Mouse (Mus musculus) heart, postnatal 14 days (tissue): ENCODE data around the gene Timp2. TPM values are rescaled to one million over a fixed set of nuclear protein-coding genes. Genes with fewer than 3 reads are reported as not detected.
"Not testable (repeated sequence)": the region's sequence is repeated elsewhere in the genome, so short reads cannot be mapped to it uniquely, and the experiment has no call there.

Source experiments
- DNase-seq, 2 experiments: peaks; one replicate each; pipeline ENCODE4 v3.0.0; 2021 to 2022
- intact Hi-C: fragments of 180-260 bp; cut with DNase I; formaldehyde crosslinking; loops from one replicate; pipeline ENCODE4 v1.15.1; 2025
- total RNA-seq, 2 experiments: library from RNA; stranded (reverse); gene quantifications; 2 replicates each; pipeline ENCODE4 v1.2.3; 2021

Timp2 gene
- total RNA-seq, 2 experiments from 2014 or later, result 150 to 168 TPM

DNA sequence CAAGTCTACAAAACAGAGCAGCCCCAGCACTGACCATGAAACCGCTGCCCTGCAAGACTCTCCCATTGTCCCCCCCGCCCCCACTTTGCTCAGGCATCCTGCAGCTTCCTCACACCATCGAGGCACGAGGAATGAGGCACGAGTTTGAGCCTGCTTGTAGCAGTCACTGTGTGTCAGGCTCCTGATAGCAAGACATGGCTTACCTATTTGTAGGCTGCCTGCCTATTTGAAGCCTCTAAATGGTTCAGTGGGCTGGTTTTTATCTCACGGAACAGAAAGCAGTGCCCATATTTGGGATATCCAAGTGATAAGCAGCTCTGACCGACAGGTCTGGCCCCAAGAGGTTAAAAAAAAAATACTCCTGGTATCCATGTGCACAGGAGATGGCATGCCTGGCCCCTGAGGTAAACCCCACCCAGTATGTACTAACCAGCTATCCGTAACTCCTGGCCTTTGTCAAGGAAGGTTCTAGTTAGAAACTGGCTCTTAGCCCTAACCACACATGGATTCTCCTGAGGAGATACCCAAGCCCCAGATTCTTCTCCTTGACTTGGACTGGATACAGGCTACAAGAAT, 39.2 kb downstream of the Timp2 start:
- intact Hi-C loops, result no loop called here
- no peak for DNase-seq

DNA sequence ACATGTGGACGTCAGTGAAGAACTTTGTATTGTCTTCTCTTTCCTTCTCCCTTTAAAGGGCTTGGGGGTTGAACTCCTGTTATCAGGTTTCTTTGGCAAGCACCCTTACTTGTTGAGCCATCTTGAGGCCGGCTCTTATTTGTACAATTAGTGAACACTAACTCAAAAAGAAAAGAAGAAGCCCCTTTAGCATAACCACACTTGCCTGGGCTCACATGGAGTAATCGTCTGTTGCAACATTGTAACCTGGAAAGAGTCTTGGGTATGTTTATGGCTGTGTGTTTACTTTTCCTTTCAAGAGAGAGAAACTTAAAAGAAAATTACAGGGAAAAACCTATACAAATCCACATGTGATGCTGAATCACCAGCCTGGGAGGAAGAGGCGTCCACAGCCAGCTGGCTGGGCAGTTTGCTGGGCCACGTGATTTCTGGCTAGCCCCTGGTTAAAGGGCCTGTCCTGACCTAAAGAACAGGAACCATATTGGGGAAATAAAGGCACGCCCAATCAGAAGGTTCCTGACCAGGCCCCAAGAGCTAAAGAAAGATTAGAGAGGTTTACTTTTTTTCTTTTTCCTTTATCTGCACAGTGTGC, 43.3 kb downstream of the Timp2 start:
- no peak for DNase-seq
- intact Hi-C loops, result no loop called here

DNA sequence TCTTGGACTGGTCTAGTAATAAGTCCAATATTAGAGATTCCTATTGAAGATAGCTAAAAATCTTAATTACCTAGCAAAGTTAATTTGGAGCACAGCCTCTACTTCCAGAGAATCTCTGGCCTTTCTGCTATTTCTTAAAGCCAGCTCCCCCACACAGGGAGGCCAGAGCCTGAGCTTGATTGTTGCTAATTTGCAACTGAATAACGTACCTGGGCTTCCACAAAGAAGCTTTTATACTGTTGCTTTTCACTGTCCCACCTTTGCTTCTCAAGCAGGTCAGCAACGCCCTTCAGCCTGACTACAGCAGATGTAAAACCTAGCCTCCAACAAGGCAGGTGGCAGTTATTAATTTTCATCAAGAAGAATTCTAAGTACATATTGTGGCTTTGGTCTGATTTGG, 47.6 kb downstream of the Timp2 start:
- DNase-seq, intact Hi-C loops: not testable (repeated sequence)

DNA sequence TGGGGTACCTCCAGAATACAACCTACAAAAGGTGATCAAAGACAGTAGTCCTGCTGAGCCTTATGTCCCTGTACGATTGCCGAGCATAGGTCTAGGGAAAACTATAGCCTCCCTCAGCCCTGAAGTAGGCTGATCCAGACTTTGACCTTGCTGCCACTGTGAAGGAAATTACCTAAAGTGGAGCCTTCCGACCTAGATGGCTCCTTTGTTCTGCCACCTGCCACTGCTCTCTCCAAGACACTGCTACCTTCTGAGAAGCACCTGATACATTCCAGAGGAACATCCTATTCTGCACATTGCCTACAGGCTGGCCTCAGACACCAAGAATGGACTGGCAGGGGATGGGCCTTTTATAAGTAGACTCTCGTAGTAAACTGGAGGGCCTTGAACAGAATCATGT, 51.6 kb downstream of the Timp2 start:
- intact Hi-C loops, DNase-seq: not testable (repeated sequence)

DNA sequence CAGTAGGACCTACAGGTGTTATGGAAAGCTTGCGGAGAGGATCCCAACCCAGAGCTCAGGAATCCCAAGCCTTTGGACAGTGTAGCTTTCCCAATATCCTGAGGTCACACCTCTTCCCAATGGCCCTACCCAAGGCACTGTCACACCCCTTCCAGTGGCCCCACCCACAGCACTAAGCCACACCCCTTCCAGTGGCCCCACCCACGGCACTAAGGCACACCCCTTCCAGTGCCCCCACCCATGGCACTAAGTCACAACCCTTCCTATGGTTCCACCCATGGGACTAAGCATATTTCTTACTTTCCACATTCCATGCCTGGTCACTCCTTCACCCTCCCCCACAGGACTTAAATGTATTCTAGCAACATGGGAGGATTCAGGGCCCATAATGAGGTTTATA, 56.7 kb downstream of the Timp2 start:
- DNase-seq, result no peak
- intact Hi-C loops, result no loop called here

DNA sequence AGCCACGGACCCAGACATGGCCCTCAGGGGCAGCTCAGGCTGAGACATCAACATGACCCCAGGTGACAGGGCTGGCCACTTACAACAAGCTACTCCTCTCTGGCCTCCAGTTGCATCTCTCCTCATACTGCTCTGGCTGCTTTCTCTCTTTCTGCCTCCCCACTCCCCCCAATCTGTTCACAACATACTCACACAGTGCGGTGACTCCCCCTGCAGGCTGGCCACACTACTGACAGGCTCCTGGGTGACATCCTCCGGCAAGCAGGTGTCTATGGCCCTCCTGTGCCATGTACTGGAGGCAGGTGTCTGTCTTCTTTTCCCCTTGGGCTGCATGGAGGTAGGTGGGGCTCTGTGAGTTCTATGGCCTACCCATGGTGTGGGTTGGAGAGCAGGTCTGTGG, 57.6 kb downstream of the Timp2 start:
- no peak for DNase-seq
- intact Hi-C loops, result no loop called here

DNA sequence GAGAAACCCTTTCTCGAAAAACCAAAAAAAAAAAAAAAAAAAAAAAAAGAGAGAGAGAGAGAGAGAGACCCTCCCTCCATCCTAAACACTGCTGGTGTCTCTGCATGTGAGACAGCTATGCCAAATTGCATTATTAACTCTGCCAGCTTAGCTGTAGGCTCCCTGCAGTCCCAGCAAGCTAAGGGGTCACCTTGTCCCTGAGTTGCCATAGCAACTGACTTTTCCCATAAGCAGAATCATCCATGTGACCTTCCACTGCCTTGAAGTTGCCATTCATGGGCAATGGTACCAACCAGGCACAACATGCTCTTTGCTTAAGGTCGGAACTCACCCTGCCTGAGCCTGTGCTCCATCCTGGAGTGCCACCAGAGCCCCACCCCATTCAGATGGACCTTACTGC, 60.5 kb downstream of the Timp2 start:
- intact Hi-C loops, result no loop called here
- no peak for DNase-seq

DNA sequence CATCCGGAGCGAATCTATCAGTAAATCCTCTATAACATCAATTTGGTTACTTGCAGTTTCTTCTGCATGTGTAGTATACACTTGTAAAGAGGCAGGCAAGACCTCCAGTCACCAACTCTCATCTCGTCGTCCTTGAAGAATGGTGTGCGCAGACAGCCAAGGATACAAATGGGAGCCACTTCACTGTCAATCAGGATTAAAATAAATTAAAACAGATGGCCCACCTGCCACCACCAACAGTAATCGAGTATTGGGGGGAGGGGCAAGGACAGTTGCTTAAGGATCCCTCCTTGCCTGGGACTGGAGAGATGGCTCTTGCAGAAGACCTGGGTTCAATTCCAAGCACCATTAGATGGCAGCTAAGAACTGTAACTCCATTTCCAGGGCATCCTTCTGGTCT, 62.9 kb downstream of the Timp2 start:
- no peak for DNase-seq
- intact Hi-C loops, result no loop called here

DNA sequence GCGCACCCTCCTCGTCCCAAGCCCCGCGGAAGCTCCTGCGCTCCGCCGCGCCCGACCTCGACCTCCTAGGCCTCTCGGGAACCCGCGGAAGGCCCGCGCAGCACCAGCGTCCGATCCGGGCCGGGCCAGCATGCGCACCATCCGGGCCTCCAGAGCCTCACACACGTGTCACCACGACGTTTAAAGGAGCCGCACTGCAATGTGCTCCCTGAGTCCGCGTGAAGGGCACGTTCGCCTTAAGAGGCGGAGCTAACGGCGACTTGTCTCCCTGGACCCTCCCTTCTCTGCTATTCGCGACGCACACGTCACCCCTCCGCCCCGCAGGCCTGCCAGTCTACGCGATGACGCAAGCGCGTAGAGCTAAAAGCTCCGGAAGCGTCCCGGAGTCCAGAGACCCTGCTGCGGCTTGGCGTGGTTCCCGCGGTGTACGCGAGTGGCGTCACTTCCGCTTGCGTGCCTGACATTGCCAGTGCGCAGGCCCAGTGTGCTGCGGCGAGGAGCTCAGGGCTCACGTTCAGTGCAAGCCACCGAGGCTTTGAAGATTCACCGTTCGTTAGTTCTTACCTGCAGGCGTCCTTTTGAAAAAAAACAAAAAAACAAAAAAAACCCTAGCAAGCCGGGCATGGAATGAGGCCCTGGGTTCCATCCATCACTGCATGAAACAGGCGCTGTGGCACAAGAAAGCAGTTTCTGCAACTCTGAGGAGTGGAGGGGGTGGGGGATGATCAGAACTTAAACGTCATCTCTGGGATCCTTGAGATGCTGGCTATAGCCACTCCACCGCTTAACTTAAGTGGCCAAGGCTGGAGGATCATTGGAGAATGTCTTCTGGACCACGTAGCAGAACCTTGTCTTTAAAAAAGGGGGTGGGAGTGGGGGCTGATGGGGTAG, 65.3 kb downstream of the Timp2 start, which contains the start of gene Usp36:
TSS of gene Usp36 (minus strand) at position 246 of the 891 bp plus-strand sequence.
- peak; percentile 100 for DNase-seq
- intact Hi-C loops, result no loop called here

DNA sequence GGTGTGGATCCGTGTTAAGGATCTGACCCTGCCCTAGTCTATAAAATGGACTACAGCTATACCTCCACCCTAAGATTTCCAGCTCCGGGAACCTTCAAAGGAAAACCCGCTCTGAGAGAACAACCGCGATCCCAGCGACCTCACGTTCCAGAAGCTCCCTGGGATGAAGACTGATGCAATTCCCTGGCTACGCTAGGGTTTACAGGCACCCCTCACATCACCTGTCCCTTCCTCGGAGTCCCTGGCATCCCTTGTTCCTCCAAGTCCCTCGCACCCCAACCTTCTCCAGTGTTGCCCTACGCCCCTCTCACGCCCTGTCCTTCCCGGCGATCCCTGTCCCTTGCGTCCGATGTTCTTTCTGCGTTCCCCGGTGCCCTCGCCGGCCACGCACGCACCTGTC, 66.0 kb downstream of the Timp2 start:
- intact Hi-C loops, result no loop called here
- no peak for DNase-seq

DNA sequence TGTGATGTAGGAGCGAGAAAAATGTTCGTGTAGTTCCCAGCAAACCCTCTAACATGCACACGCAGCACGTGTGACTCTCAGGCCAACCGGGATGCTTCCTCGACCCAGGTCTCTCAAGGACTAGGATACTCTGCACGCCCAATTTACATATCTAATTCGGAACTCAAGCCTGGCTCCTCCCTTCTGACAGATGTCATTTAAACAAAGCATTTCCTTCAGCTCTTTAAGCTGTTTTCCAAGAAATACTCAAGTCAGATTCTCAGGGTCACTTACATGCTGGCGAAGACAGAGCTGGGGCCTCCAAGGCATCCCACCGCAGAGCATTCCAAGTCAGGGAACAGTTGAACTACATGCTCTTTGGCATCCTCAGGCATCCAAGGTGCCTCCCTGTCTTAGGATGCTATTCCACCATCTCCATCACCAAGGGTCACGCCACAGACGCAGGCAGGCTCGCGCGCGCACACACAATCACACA, 66.5 kb downstream of the Timp2 start:
- intact Hi-C loops, result no loop called here
- DNase-seq, result no peak

DNA sequence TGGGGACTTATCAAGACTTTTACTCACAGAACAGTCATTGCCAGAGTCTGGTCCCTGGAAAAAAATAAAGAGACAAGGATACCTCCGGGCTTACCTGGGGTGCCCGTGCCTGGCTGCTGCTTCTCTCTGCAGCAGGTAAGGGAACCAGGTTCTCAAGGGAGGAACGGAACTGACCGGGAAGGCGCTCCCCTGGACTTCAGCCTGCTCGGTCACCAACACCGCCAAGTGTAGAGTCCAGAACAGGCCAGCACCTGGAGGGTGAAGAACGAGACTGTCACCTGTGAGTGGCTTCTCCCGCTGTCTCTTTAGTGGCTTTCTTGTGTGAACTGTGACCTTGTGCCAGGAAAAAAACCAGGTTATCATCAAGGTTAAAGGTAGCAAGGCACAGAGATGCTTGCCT, 68.0 kb downstream of the Timp2 start:
- no peak for DNase-seq
- intact Hi-C loops, result no loop called here

DNA sequence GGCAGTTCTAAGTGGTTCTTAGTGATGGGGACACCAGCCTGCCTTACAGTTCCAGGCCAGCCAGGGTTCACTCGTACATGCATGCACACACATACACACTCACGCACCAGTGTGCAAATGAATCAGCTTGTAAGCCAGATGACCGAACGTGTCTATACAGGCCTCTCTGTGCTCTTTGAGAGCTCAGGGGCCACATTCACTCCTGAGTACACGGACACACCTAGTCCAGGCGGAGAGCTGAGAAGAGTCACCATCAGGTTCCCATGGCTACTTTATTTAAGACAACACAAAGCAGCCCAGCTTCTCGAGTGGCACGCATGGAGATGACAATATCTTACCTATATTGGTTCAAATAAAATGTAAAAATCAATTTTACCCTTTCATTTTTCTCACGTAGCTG, 69.1 kb downstream of the Timp2 start:
- intact Hi-C loops, result no loop called here
- no peak for DNase-seq

DNA sequence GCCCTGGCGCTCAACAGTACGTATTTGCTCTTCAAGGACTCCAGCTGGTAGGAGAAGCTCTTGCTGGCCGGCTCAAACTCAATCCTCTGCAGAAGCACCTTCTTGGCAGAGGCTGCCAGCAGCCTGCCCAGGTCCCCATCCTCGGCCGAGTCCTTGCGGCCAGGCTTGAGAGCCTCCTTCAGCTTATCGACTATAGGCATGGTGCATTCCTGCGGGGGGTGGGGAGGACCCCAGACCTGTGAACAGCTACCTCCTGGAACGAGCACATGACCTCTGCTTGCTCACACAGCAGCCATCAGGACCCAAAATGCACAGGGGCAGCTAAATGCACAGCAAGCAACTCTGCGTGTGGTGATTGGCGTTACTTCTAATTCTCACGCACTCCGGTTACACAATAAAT, 69.7 kb downstream of the Timp2 start:
- no peak for DNase-seq
- intact Hi-C loops, result no loop called here

DNA sequence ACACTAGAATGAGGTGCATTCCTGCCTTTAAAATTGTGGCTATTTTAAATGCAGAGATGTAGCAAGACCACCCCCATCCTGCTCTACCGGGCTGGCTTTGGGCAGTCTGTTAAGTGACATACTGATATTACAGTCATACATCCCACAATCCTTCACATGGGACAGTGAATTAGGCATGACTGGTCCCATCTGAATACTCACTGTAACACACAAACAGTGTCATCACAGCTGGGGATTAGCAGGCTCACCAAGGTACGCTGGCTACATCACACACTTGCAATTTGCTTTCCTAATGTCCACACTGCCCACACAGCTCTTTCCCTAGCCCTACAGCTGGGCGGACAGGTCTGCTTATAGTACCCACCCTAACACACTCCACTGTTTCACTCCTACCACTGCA, 75.3 kb downstream of the Timp2 start:
- DNase-seq, result no peak
- intact Hi-C loops, result no loop called here

DNA sequence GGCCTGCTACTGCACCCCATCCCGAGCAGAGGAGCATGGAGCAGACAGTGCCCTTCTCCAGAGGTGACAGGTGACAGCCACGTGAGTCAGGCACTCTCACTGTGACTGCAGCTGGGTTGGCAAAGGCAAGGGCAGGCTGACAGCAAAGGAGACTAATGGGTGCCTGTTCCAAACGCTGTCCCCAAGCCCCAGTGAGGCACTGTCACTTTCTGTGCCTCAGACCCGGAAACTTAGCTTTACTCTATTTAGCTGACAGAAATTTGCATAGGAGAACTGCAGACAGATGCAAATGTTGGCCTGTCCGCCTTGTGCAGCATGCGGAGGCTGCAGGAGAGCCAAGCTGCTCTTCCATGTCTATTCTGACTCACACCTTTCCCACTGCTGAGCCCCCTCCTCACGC, 79.2 kb downstream of the Timp2 start:
- intact Hi-C loops, result no loop called here
- DNase-seq, result no peak

DNA sequence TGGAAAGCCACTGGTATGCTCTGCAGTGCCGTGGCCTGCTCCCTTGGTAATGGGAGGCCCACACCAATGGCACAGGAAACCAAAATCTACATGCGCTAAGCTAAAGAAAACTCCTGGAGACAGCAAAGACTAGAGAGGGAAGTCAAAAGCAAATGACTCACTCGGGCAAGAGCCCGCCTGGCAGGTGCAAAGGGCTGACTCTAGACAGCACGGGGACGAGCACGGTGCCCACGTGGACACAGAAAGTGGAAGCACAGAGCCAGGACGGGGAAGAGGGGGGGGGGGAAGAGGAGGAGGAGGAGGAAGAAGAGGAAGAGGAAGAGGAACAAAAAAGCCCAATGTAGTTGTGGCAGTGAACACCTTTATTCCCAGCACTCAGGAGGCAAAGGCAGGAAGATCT, 80.4 kb downstream of the Timp2 start:
- intact Hi-C loops, result no loop called here
- no peak for DNase-seq

DNA sequence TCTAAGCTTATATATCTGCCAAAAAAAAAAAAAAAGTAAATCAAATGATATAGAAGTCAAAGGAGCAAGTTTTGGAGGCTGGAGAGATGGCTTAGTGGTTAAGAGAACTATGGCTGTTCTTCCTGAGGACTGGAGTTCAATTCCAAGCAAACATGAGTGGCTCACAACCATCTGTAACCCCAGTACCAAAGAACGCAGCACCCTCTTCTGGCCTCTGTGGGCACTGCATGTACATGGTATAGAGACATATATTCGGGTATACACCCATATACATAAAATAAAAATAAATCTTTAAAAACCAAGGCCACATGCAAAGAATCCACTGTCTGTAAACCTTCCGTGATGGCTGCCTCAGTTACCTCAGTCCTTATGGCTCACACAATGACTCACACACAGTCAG, 85.7 kb downstream of the Timp2 start:
- intact Hi-C loops, result no loop called here
- peak in 1 of 2 experiments; percentile 23 for DNase-seq

DNA sequence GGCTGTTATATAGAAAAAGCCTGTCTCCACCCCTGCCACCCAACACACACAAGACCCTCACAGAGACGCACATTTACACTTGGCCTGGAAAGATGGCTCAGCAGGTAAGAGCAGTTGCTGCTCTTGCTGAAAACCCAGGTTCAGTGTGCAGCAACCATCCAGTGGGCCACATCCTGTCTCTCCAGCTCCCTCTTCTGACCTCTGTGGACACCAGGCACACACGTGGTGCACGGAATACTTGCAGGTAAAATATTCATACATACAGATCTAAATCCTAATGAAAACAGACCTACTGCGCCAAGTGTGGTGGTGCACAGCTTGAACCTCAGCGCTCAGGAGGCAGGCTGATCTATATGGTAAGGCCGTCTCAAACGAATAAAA, 88.9 kb downstream of the Timp2 start:
- intact Hi-C loops, result loop anchor here (2.0 kb wide), 1 partner anchor 182 kb away; no protein-coding TSS in a partner anchor
- DNase-seq, result no peak

DNA sequence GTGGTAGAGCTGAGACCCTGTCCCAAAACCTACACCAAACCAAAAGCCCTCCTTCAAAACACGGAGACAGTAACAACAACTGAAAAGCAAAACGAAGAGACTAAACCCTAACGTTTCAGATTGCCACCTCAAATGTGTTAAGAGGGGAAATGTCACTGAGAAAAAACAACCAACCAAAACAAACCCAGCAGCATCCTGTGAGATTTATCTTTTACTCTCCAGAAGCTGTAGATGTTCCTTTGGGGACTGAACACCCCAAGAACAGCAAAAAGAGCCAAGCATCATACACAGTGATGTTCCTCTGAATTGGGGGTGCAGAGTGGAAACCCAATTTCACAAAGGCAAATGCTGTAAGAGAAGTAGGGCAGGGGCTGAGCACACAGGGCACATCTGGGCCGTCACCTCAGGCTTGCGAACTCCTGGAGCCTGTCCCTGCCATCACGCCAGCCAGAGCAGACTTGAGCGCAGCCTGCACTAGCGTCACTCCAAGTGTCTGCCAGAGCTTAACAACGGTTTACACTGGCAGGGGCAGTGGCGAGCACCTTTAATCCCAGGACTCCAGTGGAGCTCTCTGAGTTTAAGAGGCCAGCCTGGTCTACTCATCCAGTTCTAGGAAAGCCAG, 89.4 kb downstream of the Timp2 start:
- DNase-seq, result no peak
- intact Hi-C loops, result loop anchor here (2.0 kb wide), 1 partner anchor 181 kb away; no protein-coding TSS in a partner anchor

DNA sequence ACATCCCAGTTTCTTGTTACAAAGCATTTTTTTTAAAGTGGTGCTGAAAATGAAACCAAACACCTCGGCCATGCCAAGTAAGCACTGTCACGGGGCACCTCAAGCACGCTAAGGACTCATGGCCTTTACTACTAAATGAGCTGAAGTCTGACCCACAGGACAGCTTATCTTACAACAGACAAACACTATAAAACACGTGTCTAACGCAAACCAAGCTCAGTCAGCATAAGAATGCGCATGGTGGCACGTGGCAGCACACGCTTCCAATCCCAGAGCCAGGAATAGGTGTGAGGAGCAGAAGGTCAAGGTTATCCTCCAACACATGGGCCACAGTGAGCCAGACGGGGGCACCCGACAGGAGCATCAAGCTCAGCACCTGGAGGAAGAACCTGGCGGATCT, 89.9 kb downstream of the Timp2 start:
- no peak for DNase-seq
- intact Hi-C loops, result loop anchor here (2.0 kb wide), 1 partner anchor 181 kb away; no protein-coding TSS in a partner anchor
